Mouse (Mus musculus) small intestine, adult 2 months (tissue): ENCODE results near the gene Usp50.

Experiments
- CTCF ChIP-seq: fragments of 200-500 bp; IDR thresholded peaks from 2 replicates; pipeline ENCODE4 v1.5.1; 2012; ENCODE audit warnings: low read depth, mild to moderate bottlenecking, control low read depth, inconsistent platforms, low read length, moderate library complexity, mixed read lengths; ENCODE audit not compliant: insufficient replicate concordance, insufficient read length; ENCODE audit errors: extremely low read depth
- POLR2A ChIP-seq: fragments of 200-500 bp; IDR thresholded peaks from 2 replicates; pipeline ENCODE4 v1.6.1; 2012; ENCODE audit warnings: low read depth, mild to moderate bottlenecking, control low read depth, inconsistent platforms, low read length, moderate library complexity

DNA sequence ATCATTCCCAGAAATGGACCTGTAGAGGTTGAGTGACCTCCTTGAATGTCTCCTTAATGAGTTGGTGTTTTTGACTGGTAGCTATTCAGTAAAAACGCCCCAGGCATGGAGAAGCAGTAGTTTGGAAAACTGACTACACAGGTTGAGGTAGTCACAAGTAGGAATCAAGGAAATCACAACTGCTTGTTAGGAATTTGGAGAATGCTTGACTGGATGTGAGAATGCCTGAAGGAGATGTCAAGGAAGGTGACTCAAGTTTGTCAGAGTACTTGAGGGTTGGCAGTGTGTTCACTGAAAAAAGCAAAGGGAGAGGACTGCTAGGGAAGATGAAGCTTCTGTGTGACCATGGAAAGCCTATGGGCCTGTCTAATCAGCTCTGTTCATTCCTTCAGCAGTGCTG is 105.9 kb downstream of the Usp50 start:
- no peak for TF ChIP-seq POLR2A
- TF ChIP-seq CTCF = no peak
